Comparison of ENCODE assay signal across 17 mouse cellular contexts in genomic region chr7:35340196-35340595, GRCm38 (mm10). TPM values are rescaled to one million over a fixed set of nuclear protein-coding genes. Genes with fewer than 3 reads are reported as not detected.
DNase-seq lines count a peak whose midpoint lies in the region; ATAC-seq and TF ChIP-seq lines count a peak whose summit lies in the region.
"Had no signal": no experiment of that assay in that cellular context is flagged by ENCODE, and none has a peak within 500 bp of the region (broad histone marks: within the 10 kb centered on the region; RNA-seq: fewer than 3 reads in every experiment).

No protein-coding gene starts in this region.

- peaks cover 18% of the 10 kb centered on the region for H3K27me3 ChIP-seq in embryonic facial prominence, embryonic 12.5 days
- peaks cover 21% of the 10 kb centered on the region for H3K27me3 ChIP-seq in embryonic facial prominence, embryonic 10.5 days (replicated peaks; ENCODE audit: low read depth, poor library complexity, severe bottlenecking)
- no peaks in the 10 kb centered on the region for H3K27me3 ChIP-seq in liver, adult 2 months (ENCODE audit: control insufficient read depth, insufficient read depth, low read length)
- H3K27me3 ChIP-seq in liver, embryonic 11.5 days (replicated peaks; ENCODE audit: control insufficient read depth, insufficient read depth, low read length) = peaks cover 17% of the 10 kb centered on the region
- no peaks in the 10 kb centered on the region for H3K27me3 ChIP-seq in intestine, postnatal 0 days (replicated peaks; ENCODE audit: control insufficient read depth, insufficient read depth, low read length)
- H3K27me3 ChIP-seq: Patski had no signal

- no peak for DNase-seq in embryonic facial prominence, embryonic 10.5 days (ENCODE audit: low spot score)
- DNase-seq in liver, adult 2 months (ENCODE audit: extremely low read depth, low read depth, low spot score) = peak; percentile 60
- no peak for DNase-seq in liver, embryonic 11.5 days (ENCODE audit: low spot score)
- peak; percentile 78 for DNase-seq in brain, adult 2 months (ENCODE audit: low read depth, low spot score)
- no peak for DNase-seq in natural killer cell, adult 2 months (ENCODE audit: low spot score in 2 of 2)
- DNase-seq in heart, adult 9 months (ENCODE audit: low spot score in 2 of 2) = no peak
- DNase-seq: cerebellum, adult 11 months; gastrocnemius, postnatal 25 days; kidney, postnatal 10 days had no signal

- no peak overlapping the region for H3K4me2 ChIP-seq in embryonic facial prominence, embryonic 12.5 days (replicated peaks)
- no peak overlapping the region for H3K4me2 ChIP-seq in liver, embryonic 11.5 days
- H3K4me2 ChIP-seq in intestine, postnatal 0 days (replicated peaks; ENCODE audit: low read depth) = peak overlapping the region; percentile 49
- H3K4me2 ChIP-seq: heart, embryonic 11.5 days; limb, embryonic 13.5 days had no signal

- ATAC-seq in embryonic facial prominence, embryonic 12.5 days (ENCODE audit: insufficient number of reproducible peaks, insufficient read depth, low FRiP score, low TSS enrichment) = no peak
- no peak for ATAC-seq in liver, embryonic 11.5 days (replicated peaks; ENCODE audit: low FRiP score)
- ATAC-seq in intestine, postnatal 0 days = no peak
- ATAC-seq: lung, postnatal 0 days; Patski had no signal

- TF ChIP-seq CTCF in liver, adult 2 months (IDR thresholded peaks at IDR 0.05; ENCODE audit: low read depth, low read length) = no peak
- TF ChIP-seq CTCF in intestine, postnatal 0 days (IDR thresholded peaks at IDR 0.05; ENCODE audit: low read depth) = no peak

- no peaks in the 10 kb centered on the region for H3K9me3 ChIP-seq in embryonic facial prominence, embryonic 12.5 days
- no peaks in the 10 kb centered on the region for H3K9me3 ChIP-seq in embryonic facial prominence, embryonic 10.5 days
- H3K9me3 ChIP-seq in liver, embryonic 11.5 days (ENCODE audit: control insufficient read depth, low read length) = no peaks in the 10 kb centered on the region
- H3K9me3 ChIP-seq in intestine, postnatal 0 days (ENCODE audit: control insufficient read depth) = no peaks in the 10 kb centered on the region
- H3K9me3 ChIP-seq: limb, embryonic 13.5 days had no signal

- H3K4me3 ChIP-seq in embryonic facial prominence, embryonic 12.5 days = no peak overlapping the region
- H3K4me3 ChIP-seq in embryonic facial prominence, embryonic 10.5 days = no peak overlapping the region
- H3K4me3 ChIP-seq in liver, adult 2 months (ENCODE audit: insufficient read depth, low read depth, low read length) = no peak overlapping the region
- no peak overlapping the region for H3K4me3 ChIP-seq in liver, embryonic 11.5 days (ENCODE audit: low read depth, low read length)
- H3K4me3 ChIP-seq in intestine, postnatal 0 days (ENCODE audit: low read depth, low read length) = no peak overlapping the region
- H3K4me3 ChIP-seq: limb, embryonic 13.5 days had no signal

- 21% methylated on average over 5 of the region's 5 CpGs for WGBS in embryonic facial prominence, embryonic 12.5 days
- 16% methylated on average over 5 of the region's 5 CpGs for WGBS in embryonic facial prominence, embryonic 10.5 days
- 30% methylated on average over 5 of the region's 5 CpGs for WGBS in liver, adult 2 months
- WGBS in liver, embryonic 11.5 days = 56% methylated on average over 5 of the region's 5 CpGs
- 18% methylated on average over 5 of the region's 5 CpGs for WGBS in intestine, postnatal 0 days

- no peaks in the 10 kb centered on the region for H3K36me3 ChIP-seq in embryonic facial prominence, embryonic 12.5 days
- H3K36me3 ChIP-seq in embryonic facial prominence, embryonic 10.5 days (replicated peaks) = no peaks in the 10 kb centered on the region
- H3K36me3 ChIP-seq in liver, adult 2 months (ENCODE audit: control insufficient read depth, insufficient read depth, low read length) = no peaks in the 10 kb centered on the region
- no peaks in the 10 kb centered on the region for H3K36me3 ChIP-seq in liver, embryonic 11.5 days (ENCODE audit: control insufficient read depth, insufficient read depth, low read length)
- 0 out of 2 replicates have a peak, but pooled peaks cover under 1% of the 10 kb centered on the region for H3K36me3 ChIP-seq in intestine, postnatal 0 days (ENCODE audit: control insufficient read depth, insufficient read depth)
- H3K36me3 ChIP-seq: limb, embryonic 13.5 days had no signal

- H3K4me1 ChIP-seq in embryonic facial prominence, embryonic 12.5 days = peaks cover 2% of the 10 kb centered on the region
- peaks cover 12% of the 10 kb centered on the region for H3K4me1 ChIP-seq in embryonic facial prominence, embryonic 10.5 days
- H3K4me1 ChIP-seq in liver, adult 2 months (ENCODE audit: control insufficient read depth, insufficient read depth, low read length) = peaks cover 23% of the 10 kb centered on the region
- H3K4me1 ChIP-seq in liver, embryonic 11.5 days (replicated peaks; ENCODE audit: control insufficient read depth, insufficient read depth, low read length) = 0 out of 2 replicates have a peak, but pooled peaks cover under 1% of the 10 kb centered on the region
- H3K4me1 ChIP-seq in intestine, postnatal 0 days (replicated peaks; ENCODE audit: control insufficient read depth, insufficient read depth, low read length) = no peaks in the 10 kb centered on the region; the same call in 1 of the 2 replicates

- H3K9ac ChIP-seq in embryonic facial prominence, embryonic 12.5 days = no peak overlapping the region
- H3K9ac ChIP-seq in liver, adult 2 months (ENCODE audit: low read depth, low read length) = no peak overlapping the region; the same call in 1 of the 2 replicates
- H3K9ac ChIP-seq in liver, embryonic 11.5 days (ENCODE audit: low read depth, low read length) = no peak overlapping the region
- H3K9ac ChIP-seq in intestine, postnatal 0 days (ENCODE audit: low read depth, low read length) = no peak overlapping the region
- H3K9ac ChIP-seq: limb, embryonic 13.5 days had no signal

- H3K79me2 ChIP-seq in liver, adult 2 months (ENCODE audit: control insufficient read depth, insufficient read depth, low read length) = peaks cover 28% of the 10 kb centered on the region; the same call in 1 of the 2 replicates

- 0 out of 2 replicates have a peak overlapping the region, but pooled peaks have one; percentile 11 for H3K27ac ChIP-seq in embryonic facial prominence, embryonic 12.5 days
- no peak overlapping the region for H3K27ac ChIP-seq in embryonic facial prominence, embryonic 10.5 days (replicated peaks)
- H3K27ac ChIP-seq in liver, adult 2 months (replicated peaks; ENCODE audit: insufficient read depth, low read depth, low read length) = peak overlapping the region; percentile 60; the same call in 1 of the 2 replicates
- no peak overlapping the region for H3K27ac ChIP-seq in liver, embryonic 11.5 days (ENCODE audit: low read depth, low read length)
- peak overlapping the region; percentile 65 for H3K27ac ChIP-seq in intestine, postnatal 0 days (ENCODE audit: low read depth, low read length)
- H3K27ac ChIP-seq: limb, embryonic 13.5 days had no signal

- TF ChIP-seq POLR2A in liver, adult 2 months (IDR thresholded peaks at IDR 0.05; ENCODE audit: extremely low read depth, insufficient read depth, low read length) = no peak

RNA-seq across cellular contexts. Expression of gene Rhpn2, which starts 6.2 kb away (rescaled TPM):
- polyA plus RNA-seq in embryonic facial prominence, embryonic 12.5 days (2016; fragmentation: Nextera tagmentation; extraction: Ambion mirVana) = 4.1 and 4.9 TPM in 2 replicates
- polyA plus RNA-seq in embryonic facial prominence, embryonic 10.5 days (2016; fragmentation: Nextera tagmentation; extraction: Ambion mirVana) = 5.2 and 5.5 TPM in 2 replicates
- total RNA-seq in liver, adult 2 months (2014; rRNA removed) = 14.0 and 18.5 TPM in 2 replicates
- 6.8 and 6.9 TPM in 2 replicates for polyA plus RNA-seq in liver, adult 2 months (2012; rRNA removed)
- 6.1 and 6.8 TPM in 2 replicates for polyA plus RNA-seq in liver, embryonic 11.5 days (2014; fragmentation: Nextera tagmentation; extraction: Ambion mirVana)
- 63.3 and 75.0 TPM in 2 replicates for polyA plus RNA-seq in intestine, postnatal 0 days (2015; fragmentation: Nextera tagmentation; extraction: Ambion mirVana)
- total RNA-seq: megakaryocyte-erythroid progenitor cell, adult 5-6 weeks; monocyte, adult 5-6 weeks had no signal

RNA-seq across cellular contexts. Expression of gene Gpatch1, which starts 22.0 kb away (rescaled TPM):
- 19.6 and 20.0 TPM in 2 replicates for polyA plus RNA-seq in embryonic facial prominence, embryonic 12.5 days (2016; fragmentation: Nextera tagmentation; extraction: Ambion mirVana)
- 17.9 and 18.7 TPM in 2 replicates for polyA plus RNA-seq in embryonic facial prominence, embryonic 10.5 days (2016; fragmentation: Nextera tagmentation; extraction: Ambion mirVana)
- total RNA-seq in liver, adult 2 months (2014; rRNA removed) = 4.1 and 5.3 TPM in 2 replicates
- polyA plus RNA-seq in liver, adult 2 months (2012; rRNA removed) = 1.9 and 2.5 TPM in 2 replicates
- 15.3 and 16.1 TPM in 2 replicates for polyA plus RNA-seq in liver, embryonic 11.5 days (2014; fragmentation: Nextera tagmentation; extraction: Ambion mirVana)
- 8.6 and 9.1 TPM in 2 replicates for polyA plus RNA-seq in intestine, postnatal 0 days (2015; fragmentation: Nextera tagmentation; extraction: Ambion mirVana)

RNA-seq across cellular contexts. Expression of gene Faap24, which starts 56.4 kb away (rescaled TPM):
- 14.0 and 15.4 TPM in 2 replicates for polyA plus RNA-seq in embryonic facial prominence, embryonic 12.5 days (2016; fragmentation: Nextera tagmentation; extraction: Ambion mirVana)
- 17.6 and 20.5 TPM in 2 replicates for polyA plus RNA-seq in embryonic facial prominence, embryonic 10.5 days (2016; fragmentation: Nextera tagmentation; extraction: Ambion mirVana)
- total RNA-seq in liver, adult 2 months (2014; rRNA removed) = 0.81 and 1.0 TPM in 2 replicates
- 1.8 and 2.1 TPM in 2 replicates for polyA plus RNA-seq in liver, adult 2 months (2012; rRNA removed)
- polyA plus RNA-seq in liver, embryonic 11.5 days (2014; fragmentation: Nextera tagmentation; extraction: Ambion mirVana) = 40.0 and 43.6 TPM in 2 replicates
- 9.3 and 10.3 TPM in 2 replicates for polyA plus RNA-seq in intestine, postnatal 0 days (2015; fragmentation: Nextera tagmentation; extraction: Ambion mirVana)

RNA-seq across cellular contexts. Expression of gene Cep89, which starts 56.6 kb away (rescaled TPM):
- 56.0 and 58.3 TPM in 2 replicates for polyA plus RNA-seq in embryonic facial prominence, embryonic 12.5 days (2016; fragmentation: Nextera tagmentation; extraction: Ambion mirVana)
- polyA plus RNA-seq in embryonic facial prominence, embryonic 10.5 days (2016; fragmentation: Nextera tagmentation; extraction: Ambion mirVana) = 59.0 and 63.3 TPM in 2 replicates
- total RNA-seq in liver, adult 2 months (2014; rRNA removed) = 3.2 TPM in 2 replicates
- polyA plus RNA-seq in liver, adult 2 months (2012; rRNA removed) = 3.3 and 5.0 TPM in 2 replicates
- 33.4 and 33.7 TPM in 2 replicates for polyA plus RNA-seq in liver, embryonic 11.5 days (2014; fragmentation: Nextera tagmentation; extraction: Ambion mirVana)
- polyA plus RNA-seq in intestine, postnatal 0 days (2015; fragmentation: Nextera tagmentation; extraction: Ambion mirVana) = 9.7 and 10.1 TPM in 2 replicates

Comparison
In these comparisons a context has a peak if more than half of its experiments do, and no peak if none do; other contexts are left out.
1. H3K27ac ChIP-seq: peak in embryonic facial prominence, embryonic 12.5 days (single experiment), liver, adult 2 months (single experiment) and intestine, postnatal 0 days (single experiment); none in embryonic facial prominence, embryonic 10.5 days (single experiment) and liver, embryonic 11.5 days (single experiment).
2. DNase-seq: peak in liver, adult 2 months (single experiment) and brain, adult 2 months (single experiment); none in embryonic facial prominence, embryonic 10.5 days (single experiment), liver, embryonic 11.5 days (single experiment), natural killer cell, adult 2 months (0 of 2) and heart, adult 9 months (0 of 2).